Mouse (Mus musculus): ENCODE measurements at regions not wholly inside any gene's neighbourhood (a gene's known extent, or its start where the extent isn't known, plus 50 kb on each side); places are given as distances from the start of the nearest gene placed in this dataset.

GRCm38 (mm10) chr15:26158499-26158898 is 150.3 kb upstream of the March11 start:
- TF ChIP-seq CTCF (IDR thresholded peaks at IDR 0.05; ENCODE audit: borderline replicate concordance, extremely low read depth, insufficient read depth, insufficient read length) (no peak), POLR2A (IDR thresholded peaks at IDR 0.05; ENCODE audit: borderline replicate concordance, extremely low read depth, insufficient read depth, insufficient read length, poor library complexity, severe bottlenecking) (no peak)

Measured in brain, embryonic 14.5 days (tissue).